Mouse (Mus musculus) megakaryocyte-erythroid progenitor cell, adult 5-6 weeks (primary cell): ENCODE data around the gene Sptbn1. TPM values are rescaled to one million over a fixed set of nuclear protein-coding genes. Genes with fewer than 3 reads are reported as not detected.

Experiments used
- ATAC-seq: replicated peaks from 2 replicates; pipeline ENCODE4 v1.8.0; 2016; ENCODE audit warnings: mild to moderate bottlenecking, inconsistent platforms; ENCODE audit not compliant: severe bottlenecking, poor library complexity, low FRiP score, low TSS enrichment
- total RNA-seq, 2 experiments: library from RNA; stranded (forward) in 1 of 2; stranded (reverse) in 1 of 2; fragments of 200-1000, 215-1000 nt in 1 of 2; fragments of >200 nt in 1 of 2; fragmentation: Nextera tagmentation in 1 of 2; gene quantifications; 2 replicates each; pipeline ENCODE4 v1.2.3; 2014 to 2017

Sptbn1 gene
- total RNA-seq, 2 experiments from 2014 or later = 12.0 to 12.8 TPM

DNA sequence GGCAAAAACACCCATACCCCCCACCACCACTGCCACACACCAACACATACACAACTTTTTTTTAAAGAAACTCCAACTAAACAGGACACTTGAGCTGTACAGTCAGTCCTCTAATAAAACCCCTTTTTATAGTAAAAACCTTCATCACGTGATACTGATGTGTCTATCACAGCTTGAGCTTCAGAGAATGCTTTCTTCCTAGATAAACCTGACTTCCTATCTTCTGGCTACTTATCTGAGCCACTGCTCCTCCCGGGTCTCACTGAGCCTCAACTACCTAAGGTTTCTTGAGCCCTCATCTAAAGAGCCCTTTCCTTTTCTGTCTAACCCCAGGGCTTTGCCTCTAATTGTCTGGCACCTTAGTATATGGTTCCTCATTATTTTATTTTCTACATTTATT, 113.0 kb downstream of the Sptbn1 start:
- ATAC-seq = no peak

GRCm38 (mm10) chr11:30148888-30149287, 119.1 kb downstream of the Sptbn1 start:
- no peak for ATAC-seq

GRCm38 (mm10) chr11:30148378-30148777, 119.6 kb downstream of the Sptbn1 start:
- no peak for ATAC-seq

GRCm38 (mm10) chr11:30147882-30148281, 120.1 kb downstream of the Sptbn1 start:
- ATAC-seq = no peak

- ATAC-seq = no peak
Observed at GRCm38 (mm10) chr11:30143090-30143489, 124.9 kb downstream of the Sptbn1 start.

- ATAC-seq = no peak
Observed at GRCm38 (mm10) chr11:30139165-30139826, 128.7 kb downstream of the Sptbn1 start.

DNA sequence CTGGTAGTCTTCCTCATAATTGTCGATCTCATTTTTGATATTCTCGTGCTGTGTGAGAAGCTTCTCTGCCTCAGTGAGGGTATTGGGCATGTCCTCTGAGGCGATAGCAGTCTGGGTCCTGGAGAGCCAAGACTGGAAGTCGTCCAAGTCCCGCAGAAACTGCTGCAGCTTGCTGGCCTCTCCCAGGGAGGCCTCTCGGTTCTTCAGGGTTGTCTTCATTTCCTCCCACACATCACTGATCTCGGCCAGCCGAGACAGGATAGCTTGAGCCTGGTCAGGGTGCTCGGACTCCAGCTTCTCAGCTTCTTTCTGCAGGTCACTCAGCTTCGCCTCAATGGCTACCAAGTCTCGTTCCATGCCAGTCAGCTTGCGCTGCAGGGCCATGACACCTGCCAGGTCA, 130.9 kb downstream of the Sptbn1 start:
- no peak for ATAC-seq

DNA sequence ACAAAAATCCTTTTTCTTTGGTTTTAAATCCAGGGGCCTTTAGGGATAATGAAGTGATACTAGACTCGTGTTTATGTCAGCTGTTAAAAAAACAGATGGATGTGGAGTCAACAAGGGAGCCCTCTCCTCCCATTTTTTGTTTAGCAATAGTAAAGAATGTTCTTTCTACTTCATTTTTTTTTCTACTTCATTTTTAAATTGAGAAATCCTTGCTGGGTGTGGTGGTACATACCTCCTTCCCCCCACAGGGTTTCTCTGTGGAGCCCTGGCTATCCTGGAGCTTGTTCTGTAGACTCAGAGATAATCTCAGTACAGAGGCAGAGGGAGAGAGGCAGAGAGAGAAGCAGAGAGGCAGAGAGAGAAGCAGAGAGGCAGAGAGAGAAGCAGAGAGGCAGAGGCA, 133.9 kb downstream of the Sptbn1 start:
- no peak for ATAC-seq

DNA sequence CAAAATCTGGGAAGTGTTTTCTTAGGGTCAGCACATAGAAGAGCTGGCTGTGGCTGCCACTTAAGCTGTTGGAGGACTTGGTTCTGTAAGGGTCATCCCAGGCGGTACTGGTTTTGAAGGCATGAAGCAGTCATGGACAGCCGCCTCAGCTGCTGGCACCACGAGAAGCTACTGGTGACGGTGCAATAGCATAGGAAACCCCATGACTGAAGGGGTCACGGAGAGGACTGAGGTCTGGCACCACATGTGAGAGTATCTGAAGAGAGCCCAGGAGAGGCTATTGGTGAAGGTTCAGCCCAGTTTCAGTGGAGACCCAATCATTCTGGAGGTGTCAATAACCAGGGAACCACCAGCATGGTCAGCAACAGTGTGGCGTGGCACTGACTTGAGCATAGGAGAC, 135.4 kb downstream of the Sptbn1 start:
- ATAC-seq = no peak

- no peak for ATAC-seq
Observed at GRCm38 (mm10) chr11:30131640-30132039, 136.3 kb downstream of the Sptbn1 start.

DNA sequence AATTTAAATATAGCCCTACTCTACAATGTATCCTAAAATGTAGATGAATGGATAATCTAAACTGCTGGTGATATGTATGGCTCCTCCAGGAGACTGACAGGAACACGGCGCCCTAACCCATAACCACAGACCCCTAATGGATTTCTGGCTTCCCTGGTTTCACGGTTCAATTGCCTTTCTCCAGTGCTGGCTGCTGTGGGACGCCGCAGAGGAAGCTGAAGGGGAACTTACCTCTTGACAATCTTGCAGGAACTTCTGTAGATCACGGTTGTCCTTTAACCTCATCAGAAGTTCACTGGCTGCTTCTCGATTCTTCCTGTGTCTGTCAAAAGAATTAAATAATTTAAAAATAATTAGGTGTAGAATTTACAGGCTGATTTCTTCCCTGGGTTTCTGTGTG, 138.6 kb downstream of the Sptbn1 start:
- ATAC-seq = no peak

DNA sequence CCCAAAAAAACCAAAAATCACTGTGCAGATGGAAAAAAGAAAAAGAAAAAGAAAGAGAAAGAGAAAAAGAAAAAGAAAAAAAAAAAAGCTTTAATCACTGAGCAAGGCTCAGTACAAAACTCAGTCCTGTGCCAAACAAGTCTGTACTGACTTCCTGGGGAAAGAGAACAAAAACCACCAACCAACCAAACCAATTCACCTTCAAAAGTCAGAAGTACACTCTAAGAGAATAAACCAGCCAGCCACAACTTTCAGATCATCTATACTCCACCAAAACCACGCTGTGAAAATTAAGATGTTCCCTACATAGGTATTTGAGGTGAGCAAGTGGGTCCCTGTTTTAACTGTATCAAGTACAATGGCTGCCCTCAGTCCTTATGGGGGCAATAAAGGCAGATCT, 141.1 kb downstream of the Sptbn1 start:
- no peak for ATAC-seq

GRCm38 (mm10) chr11:30118038-30118437, 149.9 kb downstream of the Sptbn1 start:
- ATAC-seq = no peak

DNA sequence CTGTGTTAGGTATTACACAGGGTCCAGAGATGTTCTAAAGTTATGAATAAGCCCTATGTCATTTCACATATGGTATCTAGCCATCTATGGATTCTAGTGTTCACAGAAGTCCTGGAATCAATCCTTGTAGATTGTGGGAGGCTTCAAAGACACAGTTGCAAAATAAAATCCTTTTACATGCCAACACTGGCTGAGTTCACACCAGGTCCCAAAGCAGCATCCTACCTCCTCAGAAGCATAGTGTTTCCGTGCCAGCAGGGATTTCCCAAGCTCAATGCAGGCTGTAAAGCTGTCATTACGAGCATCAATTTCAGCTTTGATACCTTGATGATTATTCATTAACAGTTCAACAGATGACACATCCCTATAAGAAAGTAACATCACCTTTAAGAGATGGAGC, 154.3 kb downstream of the Sptbn1 start:
- no peak for ATAC-seq

DNA sequence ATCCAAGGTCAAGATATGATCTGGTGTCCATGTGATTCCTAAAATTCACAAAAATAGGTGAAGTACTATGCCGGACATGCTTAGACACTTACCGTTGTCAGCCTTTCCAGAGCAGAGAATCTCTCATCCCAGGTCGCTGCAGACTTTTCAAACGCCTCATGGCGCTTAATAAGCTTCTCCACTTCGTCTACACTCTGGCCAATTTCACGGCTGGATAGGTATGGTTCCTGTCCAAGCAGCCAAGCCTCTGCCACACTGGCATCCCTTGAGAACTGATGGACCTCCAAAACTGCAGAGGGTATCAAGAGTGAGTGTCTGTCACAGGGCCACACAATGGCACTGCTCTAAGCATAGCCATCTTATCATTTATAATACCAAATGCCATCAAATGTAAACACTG, 157.3 kb downstream of the Sptbn1 start:
- no peak for ATAC-seq

DNA sequence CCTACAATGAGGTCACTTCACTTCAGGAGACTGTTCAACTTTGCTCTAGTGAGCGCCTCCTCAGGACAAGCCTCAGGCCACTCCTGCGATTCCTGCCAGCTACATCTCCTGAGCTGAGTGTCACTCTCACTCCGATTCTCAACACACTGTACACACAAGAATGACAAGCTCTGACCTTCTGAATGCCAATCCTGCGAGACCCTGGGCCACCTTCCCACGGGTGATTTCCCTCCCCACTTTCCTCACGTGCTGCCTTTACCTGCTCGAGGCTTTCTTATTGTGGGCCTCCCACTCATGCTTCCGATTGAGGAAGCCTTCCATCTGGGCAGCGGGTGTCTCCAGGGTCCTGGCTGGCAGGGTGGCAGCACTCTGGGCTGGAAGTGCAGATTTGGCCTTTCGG, 163.8 kb downstream of the Sptbn1 start:
- ATAC-seq = no peak

- no peak for ATAC-seq
Observed at GRCm38 (mm10) chr11:30102594-30102993, 165.4 kb downstream of the Sptbn1 start.

DNA sequence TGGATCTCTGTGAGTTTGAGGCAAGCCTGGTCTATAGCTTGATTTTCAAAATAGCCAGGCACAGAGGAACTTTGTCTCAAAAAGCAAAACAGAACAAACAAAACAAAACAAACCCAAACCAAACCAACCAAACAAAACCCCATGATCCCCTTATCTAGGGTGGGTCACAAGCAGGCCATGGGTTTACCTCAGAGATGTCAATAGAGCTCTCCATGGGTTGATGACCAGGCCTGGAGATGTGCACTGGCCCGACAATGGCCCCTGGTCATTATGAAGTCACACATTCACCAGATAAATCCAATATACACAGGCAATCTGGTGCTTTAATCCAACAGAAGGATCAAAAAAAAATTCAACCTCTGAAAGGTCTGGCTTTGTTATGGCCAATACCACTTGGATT, 166.2 kb downstream of the Sptbn1 start:
- ATAC-seq = no peak

DNA sequence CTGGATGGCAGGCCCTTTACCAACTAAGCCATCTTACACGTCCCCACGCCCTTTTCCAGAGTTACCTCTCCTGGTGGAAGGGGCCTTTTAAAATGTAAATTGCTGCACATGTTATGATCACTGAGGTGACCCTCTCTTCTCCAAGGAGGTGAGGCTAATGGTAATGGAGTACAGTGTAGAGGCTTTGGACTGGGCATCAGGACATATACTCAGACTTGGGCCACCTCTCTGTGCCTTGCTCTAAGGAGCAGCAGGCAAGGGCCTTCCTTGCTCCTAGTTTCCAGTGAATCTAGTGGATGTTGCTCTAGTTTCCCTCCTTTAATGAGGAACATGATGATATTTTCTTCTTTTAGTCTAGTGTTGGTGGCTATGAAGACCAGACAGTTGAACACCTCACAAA, 166.8 kb downstream of the Sptbn1 start:
- ATAC-seq = no peak

DNA sequence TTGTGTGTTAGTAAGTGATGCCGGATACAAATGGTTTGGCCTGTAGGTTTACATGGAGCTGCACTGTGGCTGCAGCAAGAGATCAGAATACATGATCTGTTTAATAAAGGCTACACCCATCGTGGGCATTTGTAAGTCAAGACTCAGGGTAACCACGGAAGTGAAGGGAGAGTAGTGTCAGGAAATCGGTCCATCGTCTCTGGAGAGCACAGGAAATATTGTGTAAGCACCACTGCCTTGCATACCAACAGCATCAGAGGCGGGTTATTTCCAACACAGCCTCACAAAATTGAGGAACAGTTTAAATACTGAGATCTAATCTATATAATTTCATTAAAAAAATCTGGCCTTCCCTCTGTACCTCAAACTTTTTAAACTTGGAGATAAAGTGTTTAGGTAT, 168.1 kb downstream of the Sptbn1 start:
- ATAC-seq = no peak

DNA sequence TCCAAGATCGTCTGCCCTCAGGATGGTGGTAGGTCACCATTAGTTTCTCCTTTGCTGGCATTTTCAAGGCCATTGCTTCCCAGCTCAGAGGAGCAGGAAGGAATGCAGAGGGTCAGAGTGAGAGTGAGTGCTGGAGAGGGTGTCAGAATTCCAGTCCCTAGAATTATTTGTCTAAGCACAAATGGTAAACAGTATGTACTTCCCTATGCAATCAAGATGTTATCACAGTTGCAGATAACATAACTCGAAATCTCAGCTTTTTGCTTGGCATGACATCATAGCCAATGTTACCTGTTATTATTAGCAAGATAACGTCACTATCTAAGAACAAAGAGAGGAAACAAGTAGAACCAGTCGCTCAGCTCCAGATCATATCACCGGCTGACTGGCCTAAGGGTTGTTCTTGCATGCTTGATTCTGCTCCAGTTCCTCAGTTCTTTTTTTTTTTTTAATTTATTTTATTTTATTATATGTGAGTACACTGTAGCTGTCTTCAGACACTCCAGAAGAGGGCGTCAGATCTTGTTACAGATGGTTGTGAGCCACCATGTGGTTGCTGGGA, 172.7 kb downstream of the Sptbn1 start:
- ATAC-seq = no peak

DNA sequence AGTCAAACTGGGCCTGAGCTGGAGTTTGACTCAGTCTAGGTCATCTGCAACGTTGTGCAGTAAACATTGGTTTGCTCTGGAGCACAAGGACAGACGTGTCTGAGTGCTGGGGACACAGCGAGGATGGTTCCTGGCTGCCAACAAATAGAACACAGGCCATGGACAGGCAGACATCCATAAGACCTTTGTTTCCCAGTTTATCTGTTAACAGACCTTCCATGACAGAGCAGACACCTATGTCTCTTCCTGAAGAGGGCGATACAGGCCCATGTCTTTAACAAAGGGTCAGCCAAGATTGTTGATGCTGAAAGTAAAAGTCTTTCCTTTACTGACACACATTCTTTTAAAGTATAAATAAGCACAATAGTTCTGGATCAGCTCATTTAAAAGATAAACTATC, 176.1 kb downstream of the Sptbn1 start:
- peak; percentile 73 for ATAC-seq
